Mouse (Mus musculus): ENCODE results near the gene Scrt2. TPM values are rescaled to one million over a fixed set of nuclear protein-coding genes. Genes with fewer than 3 reads are reported as not detected.

Gene Scrt2
- total RNA-seq, 1 experiment from 2014 or later, result 0.33 TPM

DNA sequence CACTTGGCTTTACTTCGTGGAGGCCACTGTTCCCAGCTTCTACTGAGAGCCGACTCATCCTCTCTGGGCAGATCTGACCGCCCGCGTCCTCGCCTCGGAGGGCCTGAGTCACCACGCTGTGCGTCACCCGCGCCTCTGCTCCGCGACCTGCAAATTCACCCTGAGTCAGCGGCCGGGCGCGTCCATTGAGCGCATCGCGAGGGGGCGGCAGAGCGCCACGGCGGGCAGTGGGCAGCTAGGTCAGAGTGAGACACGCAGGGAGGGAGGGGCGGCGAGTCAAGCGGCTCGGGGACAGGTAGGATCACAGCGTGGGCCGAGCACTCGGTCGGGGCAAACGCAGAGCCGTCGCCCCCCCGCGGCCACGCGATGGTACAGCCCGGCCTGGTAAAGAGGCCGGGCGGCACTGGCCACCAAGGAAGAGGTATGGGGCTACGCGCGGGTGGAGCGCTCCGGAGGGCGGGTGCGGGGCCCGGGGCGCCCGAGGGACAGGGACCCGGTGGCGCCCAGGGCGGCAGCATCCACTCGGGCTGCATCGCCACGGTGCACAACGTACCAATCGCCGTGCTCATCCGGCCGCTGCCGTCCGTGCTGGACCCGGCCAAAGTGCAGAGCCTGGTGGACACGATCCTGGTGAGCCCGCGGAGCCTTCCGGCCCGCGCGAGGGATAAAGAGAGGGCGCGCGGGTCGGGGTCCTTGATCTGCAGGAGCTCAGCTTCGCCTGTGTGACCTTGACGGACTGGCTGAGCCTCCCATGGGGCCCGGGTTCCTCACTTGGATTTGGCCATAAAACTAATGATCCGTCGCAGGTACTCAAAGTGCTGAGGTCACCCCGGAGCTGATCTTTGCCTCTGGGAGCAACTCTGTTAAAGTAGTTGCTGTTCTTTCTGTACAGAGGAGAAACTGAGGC, 24.2 kb downstream of the Scrt2 start, which contains the start of gene Srxn1:
TSS of gene Srxn1 (plus strand) at position 199 of the 907 bp plus-strand sequence.
- peak; percentile 96 for DNase-seq

DNA sequence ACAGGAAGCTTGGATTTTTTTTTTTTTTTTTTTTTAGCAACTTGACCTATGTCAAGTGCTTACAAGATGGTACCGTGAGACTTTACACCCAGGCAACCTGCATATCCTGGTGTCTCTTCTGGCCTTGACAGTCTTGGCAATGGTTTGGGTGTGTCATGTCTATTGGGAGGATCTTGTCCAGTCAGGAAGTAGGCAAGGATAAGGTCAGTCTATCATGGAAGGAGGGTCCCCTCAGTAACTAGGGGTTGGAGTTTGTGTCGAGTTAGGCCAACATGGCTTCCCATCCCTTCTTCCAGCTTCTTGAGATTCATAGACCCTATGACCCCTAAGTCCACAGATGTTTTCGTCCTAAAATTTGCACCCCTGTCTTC, 24.9 kb downstream of the Scrt2 start:
- DNase-seq, result peak; percentile 50

DNA sequence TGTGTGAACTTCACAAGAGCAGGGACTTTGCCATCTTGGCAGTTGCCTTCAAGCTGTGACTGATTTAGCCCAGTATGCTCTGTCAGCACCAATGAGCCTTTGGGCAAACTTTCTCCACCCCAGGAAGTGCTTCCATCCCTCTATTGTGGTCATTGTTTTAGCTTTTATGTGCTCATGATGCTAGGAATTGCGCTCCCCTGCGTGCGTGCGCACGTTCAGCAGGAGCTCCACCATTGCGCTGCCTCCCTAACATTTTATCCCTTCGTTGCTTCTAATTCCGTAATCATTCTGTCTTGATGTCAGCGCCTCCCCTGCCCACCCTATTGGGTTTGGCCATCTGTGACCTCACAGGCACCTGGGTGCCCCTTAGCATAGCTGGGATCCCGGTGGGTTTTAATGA, 25.3 kb downstream of the Scrt2 start:
- DNase-seq, result no peak

DNA sequence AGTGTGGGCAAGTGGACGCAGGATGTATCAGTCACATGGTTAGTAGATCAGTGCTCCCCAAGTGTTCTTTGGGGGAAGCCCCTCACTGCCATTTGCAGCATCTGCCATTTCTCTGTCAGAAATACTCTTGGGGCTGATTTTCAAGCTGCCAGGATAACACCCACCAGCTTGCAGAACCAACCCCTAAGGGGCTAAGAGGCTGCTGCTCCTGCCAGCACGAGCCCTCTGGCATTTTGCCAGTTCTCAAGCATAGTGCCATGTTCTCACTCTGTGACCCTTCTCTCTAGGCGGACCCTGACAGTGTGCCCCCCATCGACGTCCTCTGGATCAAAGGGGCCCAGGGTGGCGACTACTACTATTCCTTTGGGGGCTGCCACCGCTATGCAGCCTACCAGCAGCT, 27.4 kb downstream of the Scrt2 start:
- DNase-seq, result peak; percentile 18

DNA sequence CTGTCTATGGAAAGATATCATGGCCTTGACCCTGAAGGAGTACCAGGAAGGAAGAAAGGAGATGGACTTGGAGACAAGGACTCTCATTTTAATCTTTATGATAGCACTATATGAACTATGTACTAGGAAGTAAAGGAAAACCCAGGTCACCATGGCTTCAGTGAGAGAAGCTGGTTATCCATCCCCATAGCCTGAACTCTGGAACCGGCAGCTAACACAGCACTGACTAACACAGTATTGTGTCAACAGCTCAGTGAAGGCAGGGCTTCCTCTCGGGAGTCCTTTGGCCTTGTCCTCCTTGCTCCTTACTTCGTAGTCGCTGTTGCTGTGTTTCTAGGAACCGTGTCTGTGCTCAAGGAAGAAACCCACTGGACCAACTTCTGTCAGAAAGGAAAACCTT, 28.1 kb downstream of the Scrt2 start:
- DNase-seq, result peak; percentile 27

DNA sequence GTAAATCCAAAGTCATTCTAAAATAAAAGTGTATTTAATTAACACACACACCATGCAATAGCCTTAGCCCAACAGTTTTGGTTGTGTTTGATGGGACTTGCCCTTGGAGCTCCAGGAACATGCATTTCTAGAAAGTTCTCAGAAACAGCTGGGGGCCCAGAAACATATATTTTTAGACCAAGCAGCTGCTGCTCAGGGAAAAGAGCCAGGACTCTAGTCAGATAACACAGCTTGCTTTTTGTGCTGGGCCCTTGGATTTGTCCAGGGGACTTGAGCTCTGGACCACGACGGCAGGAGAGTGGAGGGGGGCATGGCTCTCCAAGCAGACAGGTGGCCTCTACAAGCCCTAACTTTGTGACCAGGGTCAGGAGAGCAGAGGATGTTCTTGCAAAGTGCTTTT, 30.0 kb downstream of the Scrt2 start:
- no peak for DNase-seq

DNA sequence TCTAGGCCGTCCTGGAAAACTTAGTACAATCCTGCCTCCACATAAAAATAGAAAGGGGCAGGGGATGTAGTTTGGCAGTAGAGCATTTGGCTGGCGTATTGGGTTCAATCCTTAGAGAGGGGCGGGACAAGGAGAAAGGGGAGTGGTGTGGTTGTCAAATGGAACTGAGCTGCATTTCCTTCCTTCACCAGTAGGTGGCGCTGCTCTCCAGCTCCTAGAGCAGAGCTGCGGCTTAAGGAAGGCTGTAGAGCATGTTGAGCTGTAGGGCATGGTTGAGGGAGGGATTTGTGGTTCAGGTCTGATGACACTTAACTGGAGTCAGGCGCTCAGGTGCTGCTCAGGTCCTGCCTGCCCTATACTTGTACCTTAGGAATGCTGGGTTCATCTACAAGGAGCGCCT, 30.6 kb downstream of the Scrt2 start:
- DNase-seq, result peak; percentile 95

DNA sequence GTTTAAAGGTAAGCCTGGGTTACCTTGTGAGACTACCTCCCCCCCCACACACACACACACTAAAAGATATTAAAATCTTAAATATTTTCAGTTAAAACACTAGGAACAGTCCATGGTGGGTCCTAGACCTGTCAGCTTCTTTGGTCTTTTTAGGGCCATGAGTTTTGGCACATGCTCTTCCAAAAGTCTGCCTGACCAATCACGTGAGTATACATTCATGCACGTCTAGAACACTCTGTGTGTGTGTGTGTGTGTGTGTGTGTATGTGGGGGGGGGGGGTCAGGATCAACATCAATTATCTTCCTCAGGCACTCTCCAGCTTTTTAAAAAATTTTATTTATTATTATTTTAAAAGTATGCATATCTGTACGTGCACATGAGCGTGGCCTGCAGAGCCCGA, 31.2 kb downstream of the Scrt2 start:
- DNase-seq, result no peak

DNA sequence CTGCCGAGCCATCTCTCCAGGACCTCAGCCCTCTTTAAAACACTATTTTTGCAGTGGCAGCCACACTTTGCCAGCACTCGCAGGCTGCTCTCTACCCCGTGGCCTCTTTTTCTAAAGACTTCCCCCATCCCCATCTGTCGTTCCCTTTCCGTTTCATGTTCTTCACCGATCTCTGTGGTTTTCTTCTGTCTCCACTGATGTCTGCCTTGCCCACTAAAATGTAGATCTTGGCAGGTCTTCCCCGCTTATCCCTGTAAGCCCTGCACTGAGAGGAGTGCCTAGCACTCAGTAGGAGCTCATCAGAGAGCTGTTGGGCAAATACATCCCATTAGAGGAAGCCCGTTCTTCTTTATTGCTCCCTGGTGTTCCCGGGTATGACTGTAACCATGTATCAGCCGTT, 31.6 kb downstream of the Scrt2 start:
- no peak for DNase-seq

DNA sequence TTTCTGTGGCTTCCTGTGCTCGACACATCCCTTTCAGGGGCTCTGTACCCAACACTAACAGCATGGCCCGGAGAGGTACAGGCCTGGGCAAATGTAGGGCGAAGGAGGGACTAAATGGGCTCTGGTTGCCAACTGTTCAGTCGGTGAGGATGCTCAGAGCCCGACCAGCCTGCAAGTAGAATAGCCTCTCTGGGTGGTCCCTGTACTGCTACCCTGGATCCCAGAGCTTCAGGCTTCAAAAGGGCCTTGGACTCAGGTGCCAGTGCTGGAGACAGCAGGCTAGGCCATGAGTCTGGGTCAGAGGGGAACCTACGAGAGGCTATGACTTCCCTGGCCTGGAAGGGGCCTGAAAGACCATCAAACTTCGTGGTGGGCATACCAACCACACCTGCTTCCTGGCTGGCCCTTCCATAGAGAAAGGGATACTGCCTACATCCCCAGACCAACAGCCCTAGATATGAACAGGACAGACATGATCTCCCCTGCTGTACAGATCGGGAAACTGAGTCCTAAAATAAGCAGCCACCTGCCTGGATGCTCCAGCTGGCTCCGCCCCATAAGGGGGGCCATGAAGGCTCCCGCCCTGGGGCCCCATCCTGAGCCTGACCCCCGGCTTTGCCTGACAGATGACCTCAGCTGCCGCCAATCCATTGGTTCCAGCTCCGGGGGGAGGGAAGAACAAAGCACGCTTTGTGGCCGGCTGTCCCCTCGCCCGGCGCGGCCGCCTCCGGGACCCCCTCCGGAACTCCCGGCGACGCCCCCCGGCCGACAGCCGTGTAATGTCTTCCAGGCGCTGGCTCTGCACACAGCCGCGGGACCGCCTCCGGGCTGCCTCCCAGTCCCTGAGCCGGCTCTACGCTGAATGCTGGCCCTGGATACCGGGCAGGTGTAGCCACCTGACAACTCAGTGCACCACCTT, 33.0 kb downstream of the Scrt2 start:
- DNase-seq, result peak; percentile 31

DNA sequence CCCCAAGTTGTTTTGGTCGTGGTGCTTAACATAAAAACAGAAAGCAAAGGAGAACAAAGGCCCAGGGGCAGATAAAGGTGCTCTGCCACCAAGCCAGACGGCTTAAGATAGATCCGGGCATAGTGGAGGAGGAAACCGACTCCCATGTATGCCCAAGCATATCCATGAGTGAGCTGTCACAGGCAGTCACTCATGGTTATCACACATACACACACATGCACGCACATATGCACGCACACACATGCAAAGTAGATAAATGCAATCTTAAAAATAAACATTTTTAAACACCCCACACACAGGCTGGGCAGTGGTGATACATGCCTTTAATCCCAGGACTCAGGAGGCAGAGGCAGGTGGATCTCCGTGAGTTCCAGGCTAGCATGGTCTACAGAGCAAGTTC, 36.4 kb downstream of the Scrt2 start:
- DNase-seq, result no peak

DNA sequence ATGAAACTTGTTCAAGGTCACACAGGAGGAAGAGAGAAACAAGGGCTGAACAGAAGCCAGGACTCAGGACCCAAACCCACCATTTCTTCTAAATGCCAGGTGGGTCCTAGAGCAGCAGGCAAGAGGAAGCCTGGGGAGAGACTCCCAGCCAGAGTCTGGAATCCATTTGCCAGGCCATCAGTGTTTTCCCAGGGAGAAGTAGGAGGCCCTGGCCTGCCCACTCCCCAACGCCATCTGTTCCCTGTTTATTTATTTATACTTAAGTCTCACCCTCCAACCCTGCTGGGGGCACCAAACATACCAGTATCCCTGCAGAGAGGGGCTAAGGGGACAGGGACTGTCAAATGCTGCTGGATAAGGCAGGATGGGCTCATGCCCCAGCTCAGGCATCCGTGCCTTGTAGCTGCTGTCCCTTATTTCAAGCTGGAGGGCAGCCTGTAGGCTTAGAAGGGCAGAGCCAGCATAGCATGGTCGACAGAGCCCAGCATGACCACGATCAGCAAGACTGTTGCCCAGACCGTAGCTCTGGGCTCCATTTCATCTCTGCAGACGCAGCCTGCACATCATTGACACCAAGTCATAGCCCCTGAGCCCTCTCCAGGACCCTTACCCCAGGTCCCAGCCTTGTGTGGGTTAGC, 38.0 kb downstream of the Scrt2 start:
- no peak for DNase-seq

DNA sequence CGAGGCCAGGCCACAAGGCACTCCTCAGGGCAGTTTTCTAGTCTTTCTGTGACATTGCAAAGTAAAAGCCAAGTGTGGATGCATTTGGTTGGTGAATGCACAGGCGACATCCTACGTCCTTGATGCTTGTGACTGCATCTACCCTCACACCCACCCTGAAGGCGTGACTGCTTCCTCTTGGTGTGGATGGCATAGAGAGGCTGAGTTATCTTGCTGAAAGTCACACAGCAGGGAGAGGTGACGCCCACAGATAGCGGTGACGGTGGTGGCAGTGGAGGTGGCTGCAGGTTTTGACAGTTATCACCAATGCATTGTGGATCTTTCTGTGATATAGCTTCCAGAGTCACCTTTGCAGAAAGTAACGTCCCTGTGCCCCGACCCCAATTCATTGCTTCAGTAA, 41.6 kb downstream of the Scrt2 start:
- DNase-seq, result no peak

DNA sequence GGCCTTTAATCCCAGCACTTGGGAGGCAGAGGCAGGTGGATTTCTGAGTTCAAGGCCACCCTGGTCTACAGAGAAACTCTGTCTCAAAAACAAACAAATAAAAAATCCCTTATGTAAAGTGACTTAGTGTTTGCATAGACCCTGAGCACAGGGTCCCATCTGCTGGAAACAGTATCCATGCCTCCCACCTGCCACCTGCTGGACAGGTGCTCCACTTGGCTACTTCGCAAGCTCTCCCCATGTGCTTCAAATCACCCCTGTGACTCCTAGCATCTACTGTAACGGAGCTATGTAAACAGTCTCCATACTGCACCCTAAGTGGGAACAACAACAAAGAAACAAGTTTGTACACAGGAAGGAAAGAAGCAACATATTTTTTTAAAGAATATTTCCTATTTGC, 47.3 kb downstream of the Scrt2 start:
- DNase-seq, result no peak

DNA sequence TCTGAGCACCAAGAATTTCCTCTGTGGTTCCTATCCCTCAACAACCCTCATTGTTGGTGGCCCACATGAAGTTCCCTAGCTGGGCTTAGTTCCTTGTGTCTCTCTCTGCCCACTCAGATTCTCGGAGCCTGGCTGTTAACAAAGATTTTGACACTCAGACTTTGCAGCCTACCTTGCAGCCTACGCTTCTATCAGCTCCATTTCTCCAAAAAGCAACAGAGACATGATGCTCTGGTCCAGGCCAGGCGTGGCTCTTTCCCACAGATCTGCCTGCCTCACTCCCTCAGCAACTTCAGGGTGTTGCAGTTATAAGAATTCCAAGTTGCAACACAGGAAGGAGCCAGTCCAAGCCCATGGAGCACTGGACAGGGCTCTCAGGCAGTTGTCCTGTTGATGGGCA, 48.4 kb downstream of the Scrt2 start:
- no peak for DNase-seq

DNA sequence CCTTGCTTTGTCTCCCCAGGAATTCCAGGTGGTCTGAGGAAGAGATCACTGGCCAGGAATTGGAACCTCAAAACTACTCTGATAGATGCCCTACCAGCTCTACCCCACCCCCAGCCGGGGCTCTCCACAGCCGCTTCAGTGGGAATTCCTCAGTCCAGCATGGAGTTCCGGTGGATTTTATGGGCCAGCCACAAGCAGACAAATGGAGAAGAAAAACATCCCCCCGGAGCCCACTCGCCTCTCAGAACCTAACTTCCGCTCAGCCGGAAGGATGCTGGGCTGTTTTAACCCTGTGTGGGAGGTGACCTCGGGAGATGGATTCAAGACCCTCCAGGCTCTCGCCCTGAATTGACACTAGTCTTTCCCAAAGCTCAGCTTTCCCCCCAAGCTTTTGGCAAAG, 50.7 kb downstream of the Scrt2 start:
- no peak for DNase-seq

DNA sequence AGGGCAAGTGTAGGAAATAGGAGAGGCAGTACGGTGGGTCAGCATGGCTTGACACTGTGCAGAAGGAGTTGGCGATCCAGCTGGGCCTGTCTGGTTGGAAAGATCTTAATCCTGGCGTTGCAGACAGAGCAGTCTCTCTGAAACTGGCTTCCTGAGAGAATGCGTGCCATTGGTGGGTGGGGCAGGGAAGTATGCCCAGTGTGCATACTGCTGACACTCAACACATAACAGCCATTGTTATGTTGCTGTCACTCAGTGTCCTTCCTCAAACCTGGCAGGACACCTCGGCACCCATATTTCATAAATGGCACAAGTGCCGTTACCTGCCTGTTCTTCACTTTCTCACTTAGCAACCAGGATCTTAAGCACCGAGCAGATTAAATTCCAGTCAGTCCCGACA, 51.4 kb downstream of the Scrt2 start:
- DNase-seq, result no peak

DNA sequence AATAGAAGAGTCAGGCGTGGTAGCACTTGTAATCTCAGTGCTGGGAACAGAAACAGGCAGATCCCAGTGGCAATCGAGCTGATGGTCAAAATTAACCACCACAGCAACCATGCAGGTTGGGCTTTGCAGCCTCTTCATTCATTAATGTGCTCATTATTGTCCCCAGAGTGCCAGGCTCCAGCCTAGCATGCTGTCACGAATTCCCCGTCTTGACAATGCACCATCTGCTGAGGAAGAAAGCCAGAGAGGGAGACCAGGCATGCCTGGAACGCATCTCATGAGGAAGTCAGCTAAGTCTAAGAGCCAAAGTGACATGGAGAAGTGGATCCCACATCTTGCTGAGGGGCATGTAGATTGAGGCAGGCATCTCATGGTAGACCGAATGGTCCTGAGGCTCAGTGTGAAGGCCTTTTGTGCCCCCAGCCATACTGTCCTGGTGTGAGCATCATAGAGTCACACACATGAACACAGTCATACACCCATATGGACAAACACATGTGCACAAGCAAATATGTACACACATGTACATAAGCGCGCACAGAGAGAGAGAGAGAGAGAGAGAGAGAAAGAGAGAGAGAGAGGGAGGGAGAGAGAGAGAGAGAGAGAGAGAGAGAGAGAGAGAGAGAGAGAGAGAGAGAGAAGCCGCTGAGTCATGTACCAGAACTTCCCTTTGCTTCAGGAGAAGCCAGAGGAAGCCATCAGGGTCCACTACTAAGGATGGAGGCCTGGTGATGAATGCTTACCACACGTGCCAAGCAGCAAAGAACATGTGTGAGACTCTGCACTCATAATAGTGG, 58.1 kb downstream of the Scrt2 start:
- DNase-seq, result no peak

DNA sequence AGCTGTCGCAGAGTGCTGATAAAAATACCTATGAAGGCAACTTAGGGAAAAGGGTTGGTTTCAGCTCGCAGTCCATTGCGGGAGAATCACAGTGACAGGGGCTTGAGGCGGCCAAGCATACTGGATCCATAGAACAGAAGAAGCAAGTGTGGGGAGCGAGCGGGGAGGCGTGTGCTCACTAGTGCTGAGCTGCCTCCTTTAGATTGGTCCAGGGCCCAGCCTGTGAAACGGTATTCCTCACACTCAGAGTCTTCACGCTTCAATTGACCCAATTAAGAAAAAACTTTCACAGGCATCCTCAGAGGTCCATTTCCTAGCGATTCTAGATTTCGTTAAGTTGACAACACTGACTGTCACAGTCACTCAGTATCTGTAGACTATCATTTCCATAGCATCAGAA, 59.6 kb downstream of the Scrt2 start:
- DNase-seq, result no peak

DNA sequence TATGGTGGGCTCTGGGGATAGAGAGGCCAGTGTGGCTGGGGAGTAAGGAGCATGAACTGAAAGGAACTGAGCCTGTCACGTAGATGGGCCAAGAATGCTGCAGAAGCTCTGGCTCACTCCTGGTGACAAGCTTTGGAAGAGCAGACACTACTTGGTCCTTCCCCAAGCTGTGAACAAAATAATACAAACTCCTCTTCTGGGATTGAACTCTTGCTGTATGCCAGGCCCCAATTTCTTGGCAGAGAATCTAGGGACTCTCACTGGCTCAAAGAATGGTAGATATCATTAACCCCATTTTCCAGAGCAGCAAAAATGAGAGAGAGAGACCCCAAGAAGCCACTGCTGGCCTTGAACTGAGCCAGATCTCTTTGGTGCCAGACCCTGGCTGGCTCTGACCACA, 60.2 kb downstream of the Scrt2 start:
- DNase-seq, result no peak

DNA sequence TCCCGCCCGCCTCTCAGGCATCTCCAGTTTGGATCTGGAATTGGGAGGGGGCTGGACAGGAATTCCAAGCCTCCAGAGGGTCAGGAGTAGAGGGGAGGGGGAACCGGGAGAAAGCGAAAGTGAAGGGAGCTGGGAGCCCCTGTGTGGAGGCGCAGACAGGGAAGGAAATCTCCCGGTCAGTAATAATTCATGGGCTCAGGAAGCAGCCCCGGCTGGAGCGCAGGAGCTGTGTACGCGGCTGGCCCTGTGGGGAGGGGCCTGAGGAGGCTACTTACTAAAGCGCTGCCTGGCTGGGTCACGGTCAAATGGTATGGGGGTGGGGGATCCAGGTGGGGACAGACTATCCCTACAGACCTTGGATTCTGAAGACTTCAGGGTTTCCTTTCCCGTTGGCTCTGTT, 60.7 kb downstream of the Scrt2 start:
- DNase-seq, result peak; percentile 74

DNA sequence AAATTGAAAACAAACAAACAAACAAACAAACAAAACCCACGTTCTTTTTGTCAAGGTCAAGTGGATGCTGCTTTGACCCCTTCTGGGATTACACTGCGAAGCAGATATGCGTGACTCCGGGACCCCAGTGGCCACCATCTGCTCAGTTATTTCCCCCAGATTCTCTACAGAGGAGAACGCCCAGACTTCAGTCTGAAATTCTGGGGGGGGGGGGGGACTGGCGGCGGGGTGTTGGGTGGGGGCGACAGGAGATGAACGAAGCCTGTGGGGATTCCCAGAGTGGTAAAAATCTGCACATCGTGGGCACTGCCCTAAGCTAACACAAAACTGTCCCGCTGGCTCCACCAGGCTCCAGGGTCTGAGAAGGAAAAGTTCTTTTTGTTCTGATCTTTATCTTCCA, 61.2 kb downstream of the Scrt2 start:
- no peak for DNase-seq

Measured in adrenal gland, postnatal 14 days (tissue).